Mouse (Mus musculus) cerebellum, postnatal 36 days (tissue): Measurements from ENCODE around the gene Mrap.

Experiments used
- DNase-seq, 2 experiments: peaks; one replicate each; pipeline ENCODE4 v3.0.0; 2021 to 2022; ENCODE audit warnings: mixed read lengths in 2 of 2

Mrap gene

GRCm38 (mm10) chr16:90738092-90738956, at the start of gene Mrap:
Gene Mrap (plus strand): TSS chr16:90738207.
- no peak for DNase-seq

DNA sequence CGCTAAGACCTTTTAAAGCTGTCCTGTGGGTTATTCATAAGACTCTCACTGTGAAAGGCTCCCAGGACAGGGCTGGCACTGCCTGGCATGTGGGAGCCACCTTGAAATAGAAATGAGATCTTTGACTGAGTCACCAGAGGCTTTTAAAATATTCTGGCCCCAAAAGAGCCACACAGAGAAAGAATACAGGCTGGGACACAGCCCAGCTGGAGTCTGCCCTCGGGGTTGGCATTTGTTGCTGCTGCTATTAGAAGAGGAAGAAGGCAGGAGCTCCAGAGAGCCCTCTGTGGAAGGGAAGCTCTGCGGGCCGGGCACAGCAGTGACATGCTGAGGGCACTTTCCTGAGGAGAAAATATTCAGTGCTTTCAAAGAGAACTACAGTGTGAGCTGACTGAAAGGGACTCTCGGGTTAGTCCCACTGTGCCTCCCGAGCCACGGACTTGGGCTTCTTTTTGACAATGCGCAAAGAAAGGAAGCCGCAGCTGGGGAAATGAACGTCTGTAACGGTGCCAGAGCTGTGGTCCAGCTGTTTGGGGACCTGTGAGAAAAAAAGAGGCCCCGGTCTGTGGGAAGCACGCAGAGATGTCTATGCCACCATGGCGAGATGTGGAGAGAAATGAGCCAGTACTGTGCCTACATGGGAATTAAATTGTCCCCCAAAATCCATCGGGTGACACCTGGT, 45.2 kb upstream of the Mrap start:
- no peak for DNase-seq

GRCm38 (mm10) chr16:90693625-90694024, 44.4 kb upstream of the Mrap start:
- DNase-seq = no peak

DNA sequence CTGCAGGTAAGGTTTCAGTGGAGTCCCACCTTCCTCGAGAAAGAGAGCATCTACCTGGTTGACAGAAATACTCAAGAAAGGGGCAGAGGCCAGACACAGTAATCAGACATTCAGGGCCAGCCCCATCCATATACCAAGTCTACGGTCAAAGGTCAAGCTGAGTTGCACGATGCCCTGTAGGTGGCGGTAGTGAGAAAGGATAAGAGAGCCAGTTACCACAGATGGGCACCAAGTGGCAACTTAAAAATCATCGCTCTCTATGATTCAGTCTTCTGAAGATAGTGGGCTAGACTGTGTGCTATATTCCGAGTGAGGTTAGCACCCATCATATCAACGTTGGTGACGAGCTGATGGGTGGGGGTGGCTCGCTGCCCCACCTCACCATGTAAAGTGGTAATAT, 43.3 kb upstream of the Mrap start:
- peak; percentile 21 to 25 for DNase-seq

DNA sequence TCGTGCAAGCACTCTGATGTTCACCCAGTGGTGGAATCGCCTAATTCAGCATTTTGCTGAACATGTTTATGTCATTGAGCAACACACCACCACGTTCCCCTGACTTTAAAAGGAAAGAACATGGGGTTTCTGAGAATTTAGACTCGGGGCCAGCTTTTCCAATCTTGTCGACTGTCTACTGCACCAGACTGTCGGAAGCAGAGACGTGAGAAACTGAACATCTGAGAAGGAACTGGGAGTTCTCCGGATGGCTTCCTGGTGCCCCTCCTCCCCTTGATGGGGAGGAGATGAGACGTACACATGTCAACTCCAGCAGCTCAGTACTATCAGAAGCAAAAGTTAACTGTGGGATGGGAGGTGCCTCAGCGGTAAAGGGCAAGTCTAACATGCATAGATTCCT, 42.9 kb upstream of the Mrap start:
- no peak for DNase-seq

DNA sequence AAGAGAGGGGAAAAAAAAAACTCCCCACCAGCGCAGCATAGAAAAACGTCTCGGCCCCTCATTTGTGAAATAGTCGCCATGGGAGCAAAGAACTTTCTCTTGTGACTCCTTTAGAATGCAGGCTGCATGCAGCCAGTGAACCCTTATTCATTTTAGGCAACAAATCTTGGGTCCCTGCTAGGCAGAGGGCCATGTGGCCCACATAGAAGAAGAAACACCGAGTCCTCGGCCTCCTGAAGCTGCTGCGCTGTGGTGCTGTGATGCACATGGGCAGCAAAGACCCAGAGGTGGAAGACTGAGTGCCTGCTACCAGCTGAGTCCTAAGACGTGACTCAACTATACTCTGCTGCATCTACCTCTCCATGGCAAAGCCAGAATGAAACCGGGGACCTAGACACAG, 41.7 kb upstream of the Mrap start:
- no peak for DNase-seq

GRCm38 (mm10) chr16:90699390-90699789, 38.6 kb upstream of the Mrap start:
- DNase-seq = no peak

DNA sequence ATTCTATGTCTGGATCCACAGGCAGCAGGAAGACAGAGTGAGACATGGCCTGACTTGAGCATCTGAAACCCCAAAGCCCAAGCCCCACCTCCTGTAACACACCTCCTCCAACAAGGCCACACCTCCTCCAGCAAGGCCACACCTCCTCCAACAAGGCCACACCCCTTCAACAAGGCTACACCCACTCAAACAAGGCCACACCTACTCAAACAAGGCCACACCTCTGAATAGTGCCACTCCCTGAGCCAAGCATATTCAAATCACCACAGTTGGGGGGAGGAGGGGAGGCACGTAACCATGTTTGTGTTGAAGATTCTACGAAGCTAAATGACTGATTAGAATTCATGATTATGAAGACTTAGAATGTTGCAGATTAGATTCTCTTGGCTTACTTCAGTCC, 36.5 kb upstream of the Mrap start:
- DNase-seq = no peak

DNA sequence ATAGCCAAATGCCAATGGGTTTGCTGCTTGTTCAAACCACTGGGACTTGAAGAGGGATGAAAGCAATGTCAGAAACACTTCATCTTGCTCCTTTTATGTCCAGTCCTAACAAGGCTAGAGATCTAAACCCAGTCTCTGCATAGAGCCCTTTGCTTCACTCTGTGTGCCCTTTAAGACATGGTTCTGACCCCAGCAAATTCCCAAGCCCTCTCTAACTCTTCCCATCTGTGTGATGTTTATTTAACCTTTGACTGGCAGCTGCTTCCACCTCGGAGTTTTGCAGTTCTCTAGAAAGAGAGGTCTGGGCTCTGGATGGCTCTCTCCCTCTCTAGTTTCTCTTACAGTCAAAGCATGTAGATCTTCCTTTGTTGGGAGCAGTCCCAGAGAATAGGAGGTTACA, 34.4 kb upstream of the Mrap start:
- DNase-seq = no peak

GRCm38 (mm10) chr16:90704161-90704825, 33.7 kb upstream of the Mrap start:
- no peak for DNase-seq

DNA sequence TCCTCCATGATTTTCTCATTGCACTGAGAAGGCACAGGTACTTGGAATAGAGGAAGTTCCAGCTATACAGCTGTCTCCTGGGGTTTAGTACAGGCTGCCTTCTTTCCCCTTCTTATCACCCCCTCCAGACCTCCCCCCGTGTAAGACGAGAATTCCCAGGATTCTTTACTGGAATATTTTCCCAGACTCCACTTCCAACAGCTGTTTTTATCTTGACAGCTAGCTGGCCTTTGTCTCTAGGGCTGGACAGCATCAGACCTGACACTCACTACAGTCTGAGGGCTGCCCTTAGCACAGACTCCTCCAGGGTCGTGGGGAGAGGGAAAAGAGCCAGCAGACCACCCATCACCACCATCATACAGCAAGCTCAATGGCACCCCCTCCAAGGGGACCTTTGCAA, 31.7 kb upstream of the Mrap start:
- DNase-seq = no peak

- DNase-seq = peak; percentile 79 to 80
Measured at GRCm38 (mm10) chr16:90709711-90710289, 28.2 kb upstream of the Mrap start.

DNA sequence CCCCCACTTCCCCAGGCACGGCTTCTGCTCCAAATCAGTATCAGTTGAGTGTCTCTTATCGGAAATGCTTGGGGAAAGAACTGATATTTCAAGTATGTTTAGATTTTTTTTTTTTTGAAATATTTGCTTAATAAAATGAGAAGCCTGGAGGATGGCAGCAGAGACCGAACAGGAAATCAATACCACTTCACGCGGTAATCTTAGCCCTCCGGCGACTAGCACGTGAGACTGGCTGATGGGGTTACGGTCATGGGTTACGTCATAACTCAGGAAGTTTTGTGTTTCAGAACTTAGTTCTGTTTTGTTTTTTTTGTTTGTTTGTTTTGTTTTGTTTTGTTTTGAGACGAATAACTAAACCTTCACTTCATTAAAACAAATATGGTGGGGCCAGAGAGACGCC, 27.7 kb upstream of the Mrap start:
- DNase-seq = no peak

DNA sequence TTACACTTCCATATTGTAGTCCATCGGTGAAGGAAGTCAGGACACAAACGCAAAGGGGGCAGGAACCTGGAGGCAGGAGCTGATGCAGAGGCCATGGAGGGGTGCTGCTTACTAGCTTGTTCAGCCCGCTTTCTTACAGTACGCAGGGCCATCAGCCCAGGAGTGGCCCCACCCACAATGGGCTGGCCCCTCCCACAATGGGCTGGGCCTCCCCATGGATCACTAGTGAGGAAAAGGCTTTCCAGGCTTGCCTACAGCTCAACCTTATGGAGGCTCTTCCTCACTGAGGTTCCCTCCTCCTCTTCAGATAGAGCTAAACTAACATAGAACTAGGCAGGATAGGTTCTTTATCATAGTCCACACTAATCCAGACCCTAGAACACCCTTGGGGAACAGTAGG, 14.0 kb upstream of the Mrap start:
- DNase-seq = no peak

- no peak for DNase-seq
Measured at GRCm38 (mm10) chr16:90726600-90727227, 11.3 kb upstream of the Mrap start.

- peak; percentile 93 to 96 for DNase-seq
Measured at GRCm38 (mm10) chr16:90727233-90728115, 10.5 kb upstream of the Mrap start, which contains the start of gene Mis18a. Gene Mis18a (minus strand): TSS chr16:90727404.

DNA sequence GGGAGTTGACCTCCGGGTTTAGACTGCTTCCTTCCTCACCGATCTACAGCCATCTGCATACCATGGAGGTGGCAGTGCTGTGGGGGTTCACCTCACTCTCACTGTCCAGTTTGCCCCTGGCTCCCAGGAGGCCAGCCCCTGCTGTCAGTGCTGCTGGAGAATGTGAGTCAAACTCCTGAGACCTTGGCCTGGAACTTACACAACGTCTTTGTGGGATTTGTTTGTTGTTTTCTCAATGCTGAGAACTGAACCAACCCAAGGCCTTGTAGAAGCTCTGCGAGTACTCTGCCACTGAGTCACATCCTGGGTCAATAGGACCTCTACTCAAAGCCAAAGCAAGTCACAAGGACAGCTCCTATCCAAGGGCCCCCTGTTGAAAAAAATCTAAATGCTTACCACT, 2.4 kb upstream of the Mrap start:
- DNase-seq = no peak

GRCm38 (mm10) chr16:90736672-90737270, 1.2 kb upstream of the Mrap start:
- DNase-seq = no peak

DNA sequence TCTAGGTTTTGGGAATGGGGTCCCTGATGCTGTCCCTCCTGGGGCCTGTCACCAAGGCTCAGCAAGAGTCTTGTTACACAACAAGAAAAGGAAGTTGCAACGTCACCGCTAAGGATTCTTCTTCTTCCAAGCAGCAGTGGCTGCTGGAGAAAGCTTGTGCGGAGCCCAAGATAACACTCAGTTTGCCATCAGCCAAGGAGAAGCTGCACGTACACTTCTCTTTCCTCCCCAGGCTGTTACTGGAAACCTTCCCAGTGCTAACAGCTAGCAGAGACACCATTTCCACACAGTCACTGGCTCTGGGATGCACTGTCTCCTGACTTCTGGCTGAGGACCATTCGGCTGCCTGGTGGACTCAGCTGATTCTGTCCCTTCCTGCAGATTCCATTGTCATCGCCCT, 9.1 kb downstream of the Mrap start:
- DNase-seq = no peak

GRCm38 (mm10) chr16:90748169-90748568, 10.2 kb downstream of the Mrap start:
- DNase-seq = no peak

GRCm38 (mm10) chr16:90753386-90753941, 15.5 kb downstream of the Mrap start:
- DNase-seq = no peak
